Mouse (Mus musculus): ENCODE results near the gene Gm16405. TPM values are rescaled to one million over a fixed set of nuclear protein-coding genes. Genes with fewer than 3 reads are reported as not detected.
"Not testable (repeated sequence)": the region's sequence is repeated elsewhere in the genome, so short reads cannot be mapped to it uniquely, and the experiment has no call there.

Gene Gm16405
- polyA plus RNA-seq (2012; rRNA removed): not detected in 2 replicates

DNA sequence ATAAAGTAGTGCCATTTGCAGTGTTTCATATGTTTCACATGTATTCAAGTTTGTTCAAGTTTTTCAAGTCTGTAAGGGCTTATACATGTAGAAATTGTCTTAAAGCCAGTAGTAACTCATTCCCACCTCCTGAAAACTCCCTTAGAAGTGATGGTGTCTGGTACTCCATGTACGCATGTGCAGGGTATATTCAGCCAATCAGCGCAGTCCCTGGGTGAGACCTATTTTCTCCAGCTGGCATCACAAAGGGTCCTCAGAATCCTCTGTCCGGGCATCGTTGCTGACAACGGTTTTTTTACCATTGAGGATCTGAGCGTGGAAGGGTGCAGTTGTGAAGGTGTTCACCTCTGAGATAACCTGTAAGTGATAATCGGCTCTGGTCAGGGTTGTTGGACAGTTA lies at the start of gene Gm16405:
TSS of gene Gm16405 (plus strand) at position 301 of the 400 bp plus-strand sequence.
- DNase-seq (ENCODE audit: low read depth): not testable (repeated sequence)

Other genes starting within 250 kb of the Gm16405 start
- not detected in 2 replicates for gene Gm16430, start 91.0 kb downstream of the Gm16405 start, polyA plus RNA-seq (2012; rRNA removed)

Measured in gonadal fat pad, adult 2 months (tissue).